Mouse (Mus musculus) embryonic facial prominence, embryonic 10.5 days (tissue): ENCODE data around the gene Stab1. TPM values are rescaled to one million over a fixed set of nuclear protein-coding genes. Genes with fewer than 3 reads are reported as not detected.

ENCODE experiments used
- DNase-seq: peaks from one replicate; pipeline ENCODE4 v3.0.0-alpha.2; 2017; ENCODE audit warnings: low spot score
- H3K27ac ChIP-seq: fragments of 300-500 bp; sonication (generic); replicated peaks from 2 replicates; pipeline ENCODE4 v1.5.1; 2016; ENCODE audit warnings: mild to moderate bottlenecking
- H3K27me3 ChIP-seq: fragments of 300-500 bp; sonication (generic); replicated peaks from 2 replicates; pipeline ENCODE4 v1.6.1; 2016; ENCODE audit warnings: low read depth, mild to moderate bottlenecking; ENCODE audit not compliant: poor library complexity, severe bottlenecking
- H3K36me3 ChIP-seq: fragments of 300-500 bp; sonication (generic); replicated peaks from 2 replicates; pipeline ENCODE4 v1.6.1; 2016; ENCODE audit warnings: mild to moderate bottlenecking, moderate library complexity
- H3K4me1 ChIP-seq: fragments of 300-500 bp; sonication (generic); 2 replicates; pipeline ENCODE4 v1.6.1; 2016
- H3K4me3 ChIP-seq: fragments of 300-500 bp; sonication (generic); 2 replicates; pipeline ENCODE4 v1.5.1; 2016; ENCODE audit warnings: mild to moderate bottlenecking, moderate library complexity
- H3K9me3 ChIP-seq: fragments of 300-500 bp; sonication (generic); 2 replicates; pipeline ENCODE4 v1.6.1; 2016; ENCODE audit warnings: mild to moderate bottlenecking
- WGBS: fragments of 180-500 bp; shearing (Covaris S2); methylation state at CpG from one replicate; pipeline ENCODE4 v1.1.7; 2016; 5-methylcytosine and 5-hydroxymethylcytosine counted together
- polyA plus RNA-seq: library from polyadenylated mRNA; unstranded; fragments of >200 nt; fragmentation: Nextera tagmentation; extraction: Ambion mirVana; gene quantifications from 2 replicates; pipeline ENCODE4 v1.2.1, GENCODE M21; 2016

Stab1 gene
- polyA plus RNA-seq, 1 experiment from 2014 or later: 22.3 TPM

- DNase-seq: peak; percentile 98
- under 1% methylated on average over 48 of the region's 48 CpGs for WGBS
Observed at GRCm38 (mm10) chr14:31206472-31206981, 38.1 kb upstream of the Stab1 start.

GRCm38 (mm10) chr14:31205562-31206467 lies 37.4 kb upstream of the Stab1 start:
- Histone ChIP-seq H3K4me1 (peaks cover 28% of the 10 kb centered on the region), H3K36me3 (peaks cover 48% of the 10 kb centered on the region), H3K4me3 (peak overlapping the region; percentile 90), H3K27me3 (0 out of 2 replicates have a peak, but pooled peaks cover 4% of the 10 kb centered on the region), H3K27ac (peak overlapping the region; percentile 97), H3K9me3 (no peaks in the 10 kb centered on the region)
- DNase-seq: peak; percentile 74
- WGBS: 3% methylated on average over 39 of the region's 39 CpGs

More at GRCm38 (mm10) chr14:31206472-31206981, 38.1 kb upstream of the Stab1 start:
- H3K36me3 ChIP-seq: peaks cover 41% of the 10 kb centered on the region
- no peaks in the 10 kb centered on the region for H3K9me3 ChIP-seq
- H3K27me3 ChIP-seq: 0 out of 2 replicates have a peak, but pooled peaks cover 4% of the 10 kb centered on the region
- H3K4me1 ChIP-seq: peaks cover 28% of the 10 kb centered on the region
- H3K4me3 ChIP-seq: peak overlapping the region; percentile 90
- peak overlapping the region; percentile 97 for H3K27ac ChIP-seq

DNA sequence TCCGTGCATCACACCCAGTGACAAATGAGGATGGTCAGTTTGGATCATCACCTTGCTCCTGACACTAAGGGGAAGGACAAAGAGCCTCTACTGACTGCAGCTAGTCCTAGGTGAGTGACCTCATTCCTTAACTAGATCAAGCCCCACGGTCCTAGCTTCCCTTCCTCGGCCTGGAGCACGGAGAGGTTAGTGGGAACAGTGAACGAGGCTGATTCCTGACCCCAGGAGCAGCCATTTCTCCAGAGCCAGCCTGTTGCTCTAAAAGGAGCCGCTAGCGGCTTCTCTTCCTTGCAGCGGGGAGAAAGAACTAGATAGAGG lies 36.8 kb upstream of the Stab1 start:
- Histone ChIP-seq H3K27ac (peak overlapping the region; percentile 97), H3K4me1 (peaks cover 28% of the 10 kb centered on the region), H3K9me3 (no peaks in the 10 kb centered on the region), H3K36me3 (peaks cover 54% of the 10 kb centered on the region), H3K27me3 (0 out of 2 replicates have a peak, but pooled peaks cover 4% of the 10 kb centered on the region), H3K4me3 (peak overlapping the region; percentile 90)
- no peak for DNase-seq
- WGBS: 24% methylated on average over 8 of the region's 8 CpGs

DNA sequence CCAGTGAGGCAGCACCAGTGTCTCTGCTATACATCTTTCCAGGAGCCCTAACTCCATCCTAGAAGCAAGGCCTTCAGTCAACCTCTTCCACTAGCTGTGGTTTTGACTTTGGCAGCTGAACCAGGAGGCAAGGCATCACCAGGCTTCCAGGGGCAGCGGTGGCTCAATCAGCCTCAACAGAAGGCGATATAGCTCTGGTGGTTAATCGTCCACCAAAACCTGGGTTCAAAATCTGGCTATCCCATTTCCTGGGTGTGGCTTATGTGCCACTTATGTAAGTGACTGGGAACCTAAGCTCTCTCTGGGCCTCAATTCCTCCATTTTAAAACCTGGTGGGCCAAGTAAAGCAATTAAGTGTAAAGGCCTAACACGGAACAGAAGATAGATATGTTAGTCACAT lies 36.4 kb upstream of the Stab1 start:
- H3K27ac ChIP-seq: peak overlapping the region; percentile 97
- H3K9me3 ChIP-seq: no peaks in the 10 kb centered on the region
- DNase-seq: no peak
- H3K36me3 ChIP-seq: peaks cover 58% of the 10 kb centered on the region
- H3K4me3 ChIP-seq: peak overlapping the region; percentile 90
- 0 out of 2 replicates have a peak, but pooled peaks cover 4% of the 10 kb centered on the region for H3K27me3 ChIP-seq
- 80% methylated on average over 4 of the region's 4 CpGs for WGBS
- peaks cover 28% of the 10 kb centered on the region for H3K4me1 ChIP-seq

DNA sequence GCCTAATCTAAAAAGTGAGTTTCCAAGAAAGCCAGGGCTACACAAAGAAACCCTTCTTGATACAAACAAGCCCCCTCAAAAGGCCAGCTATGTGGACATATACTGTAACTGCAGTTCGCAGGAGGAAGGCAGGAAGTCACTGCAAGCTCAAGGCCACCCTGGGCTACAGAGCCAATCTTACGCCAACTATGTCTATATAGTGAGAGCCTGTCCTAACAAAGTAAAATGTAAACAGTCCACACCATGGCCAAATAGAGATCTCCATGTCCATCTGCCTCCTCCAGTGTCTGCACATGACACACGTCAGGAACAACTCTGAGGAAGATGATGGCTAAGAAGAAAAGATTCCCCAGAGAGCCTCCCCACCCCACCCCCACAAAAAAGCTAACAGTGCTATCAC lies 31.6 kb upstream of the Stab1 start:
- H3K27me3 ChIP-seq: no peaks in the 10 kb centered on the region
- no peaks in the 10 kb centered on the region for H3K9me3 ChIP-seq
- 88% methylated on average over 3 of the region's 3 CpGs for WGBS
- H3K27ac ChIP-seq: no peak overlapping the region
- H3K36me3 ChIP-seq: peaks cover 100% of the 10 kb centered on the region
- H3K4me1 ChIP-seq: peaks cover 12% of the 10 kb centered on the region
- DNase-seq: no peak
- H3K4me3 ChIP-seq: no peak overlapping the region

DNA sequence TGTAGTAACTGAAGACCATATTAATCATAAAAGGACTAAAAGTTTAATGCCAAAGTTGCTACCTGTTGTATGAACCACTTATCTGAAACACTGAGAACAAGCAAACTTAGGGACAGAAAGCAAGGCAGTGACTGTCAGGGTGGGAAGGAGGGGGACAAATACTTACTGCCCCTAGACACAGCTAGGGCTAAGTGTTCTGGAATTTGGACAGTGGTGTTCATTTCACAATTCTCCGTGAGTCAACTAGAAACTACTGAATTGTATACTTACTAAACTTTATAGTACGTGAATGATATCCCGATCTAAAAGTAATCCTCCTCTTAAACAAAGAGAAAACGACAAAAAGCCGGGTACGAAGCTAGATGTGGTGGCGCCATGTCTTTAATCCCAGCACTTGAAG lies 31.2 kb upstream of the Stab1 start:
- Histone ChIP-seq H3K27me3 (no peaks in the 10 kb centered on the region), H3K27ac (no peak overlapping the region), H3K4me1 (peaks cover 8% of the 10 kb centered on the region), H3K9me3 (no peaks in the 10 kb centered on the region), H3K36me3 (peaks cover 100% of the 10 kb centered on the region), H3K4me3 (no peak overlapping the region)
- WGBS: 94% methylated on average over 7 of the region's 7 CpGs
- DNase-seq: no peak

- no peak for DNase-seq
- Histone ChIP-seq H3K36me3 (peaks cover 100% of the 10 kb centered on the region), H3K9me3 (no peaks in the 10 kb centered on the region), H3K4me3 (no peak overlapping the region), H3K27ac (no peak overlapping the region), H3K27me3 (no peaks in the 10 kb centered on the region), H3K4me1 (no peaks in the 10 kb centered on the region)
- WGBS: 85% methylated on average over 16 of the region's 16 CpGs
Observed at GRCm38 (mm10) chr14:31197547-31198516, 29.4 kb upstream of the Stab1 start.

DNA sequence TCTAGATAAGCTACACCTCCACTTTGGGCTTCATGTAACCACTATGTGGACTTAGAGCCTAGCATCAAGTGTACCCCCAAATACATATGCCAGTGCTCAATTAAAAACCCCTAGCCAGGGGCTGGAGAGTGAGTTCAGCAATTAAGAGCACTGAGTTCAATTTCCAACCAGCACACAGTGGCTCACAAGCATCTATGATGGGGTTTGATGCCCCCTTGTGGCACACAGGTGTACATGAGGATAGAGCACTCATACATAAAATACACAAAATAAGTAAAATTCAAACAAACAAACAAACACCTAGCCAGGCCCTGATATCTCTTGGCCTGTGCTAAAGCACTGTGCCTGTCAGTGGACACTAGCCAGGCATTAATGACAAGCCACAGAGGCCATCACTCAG lies 27.5 kb upstream of the Stab1 start:
- Histone ChIP-seq H3K27me3 (no peaks in the 10 kb centered on the region), H3K27ac (no peak overlapping the region), H3K4me1 (no peaks in the 10 kb centered on the region), H3K9me3 (no peaks in the 10 kb centered on the region), H3K4me3 (no peak overlapping the region), H3K36me3 (peaks cover 100% of the 10 kb centered on the region)
- DNase-seq: no peak

DNA sequence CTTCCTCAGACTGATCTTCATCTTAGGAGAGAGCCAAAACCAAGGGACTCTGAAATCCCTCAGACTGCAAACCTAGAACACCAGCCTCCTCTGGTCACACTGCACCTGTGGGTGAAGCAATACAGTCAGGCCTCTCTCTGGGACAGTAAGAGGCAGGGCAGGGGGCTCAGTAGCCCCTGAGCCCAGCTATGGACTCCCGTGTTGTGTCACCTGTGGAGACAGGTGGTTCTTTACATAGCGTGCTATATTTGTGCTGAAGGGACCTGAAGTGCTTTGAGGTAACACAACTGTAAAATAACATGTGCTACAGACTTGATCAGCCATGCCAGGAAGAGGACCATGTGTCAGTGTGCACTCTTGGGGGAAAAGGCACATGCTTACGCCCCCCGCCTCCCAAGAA lies 27.1 kb upstream of the Stab1 start:
- no peak for DNase-seq
- H3K4me1 ChIP-seq: no peaks in the 10 kb centered on the region
- 92% methylated on average over 4 of the region's 4 CpGs for WGBS
- H3K9me3 ChIP-seq: no peaks in the 10 kb centered on the region
- no peak overlapping the region for H3K27ac ChIP-seq
- H3K27me3 ChIP-seq: no peaks in the 10 kb centered on the region
- H3K4me3 ChIP-seq: no peak overlapping the region
- peaks cover 100% of the 10 kb centered on the region for H3K36me3 ChIP-seq

GRCm38 (mm10) chr14:31194891-31195513 lies 26.6 kb upstream of the Stab1 start:
- H3K27me3 ChIP-seq: no peaks in the 10 kb centered on the region
- DNase-seq: no peak
- 88% methylated on average over 14 of the region's 14 CpGs for WGBS
- H3K9me3 ChIP-seq: no peaks in the 10 kb centered on the region
- H3K27ac ChIP-seq: no peak overlapping the region; the same call in 1 of the 2 replicates
- H3K36me3 ChIP-seq: peaks cover 100% of the 10 kb centered on the region
- H3K4me1 ChIP-seq: no peaks in the 10 kb centered on the region
- no peak overlapping the region for H3K4me3 ChIP-seq

DNA sequence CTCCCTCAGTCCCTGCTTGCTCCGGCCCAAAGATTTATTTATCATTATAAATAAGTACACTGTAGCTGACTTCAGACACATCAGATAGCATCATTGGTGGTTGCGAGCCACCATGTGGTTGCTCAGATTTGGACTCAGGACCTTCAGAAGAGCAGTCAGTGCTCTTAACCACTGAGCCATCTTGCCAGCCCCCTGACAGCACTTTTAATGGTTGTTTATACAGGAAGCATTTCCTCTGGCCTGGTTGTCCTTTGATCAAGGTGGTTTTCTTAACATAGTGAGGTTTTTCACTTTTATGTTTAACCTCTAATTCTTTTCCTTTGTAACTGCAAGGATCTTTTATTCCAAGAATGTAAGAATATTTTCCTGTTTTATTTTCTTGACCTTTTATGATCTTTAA lies 26.0 kb upstream of the Stab1 start:
- Histone ChIP-seq H3K27ac (no peak overlapping the region), H3K36me3 (peaks cover 100% of the 10 kb centered on the region), H3K27me3 (no peaks in the 10 kb centered on the region), H3K4me3 (no peak overlapping the region), H3K9me3 (no peaks in the 10 kb centered on the region), H3K4me1 (no peaks in the 10 kb centered on the region)
- DNase-seq: no peak
- 93% methylated on average over 2 of the region's 2 CpGs for WGBS

DNA sequence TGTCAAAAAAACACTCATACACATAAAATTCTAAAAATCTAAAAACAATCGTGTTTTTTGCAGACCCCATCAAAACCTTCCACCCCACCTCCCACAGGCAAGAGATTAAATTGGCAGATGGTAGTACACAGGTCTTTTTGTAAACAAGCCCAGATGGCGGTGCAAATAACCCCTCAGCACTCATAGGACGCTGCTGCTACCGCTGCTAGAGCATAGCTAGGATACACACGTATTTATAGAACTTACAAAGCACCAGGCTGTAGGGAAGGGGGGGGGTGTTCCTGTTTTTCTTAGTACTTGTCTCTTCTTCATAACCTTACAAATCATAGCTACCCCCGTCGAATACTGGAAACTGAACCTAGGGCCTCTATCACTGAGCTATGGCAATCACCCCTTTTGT lies 25.4 kb upstream of the Stab1 start:
- Histone ChIP-seq H3K27me3 (no peaks in the 10 kb centered on the region), H3K4me1 (no peaks in the 10 kb centered on the region), H3K4me3 (no peak overlapping the region), H3K9me3 (no peaks in the 10 kb centered on the region), H3K27ac (no peak overlapping the region), H3K36me3 (peaks cover 100% of the 10 kb centered on the region)
- WGBS: 86% methylated on average over 7 of the region's 7 CpGs
- DNase-seq: no peak
